Mouse (Mus musculus): ENCODE data around the gene Zfp346.
"Not testable (repeated sequence)": the region's sequence is repeated elsewhere in the genome, so short reads cannot be mapped to it uniquely, and the experiment has no call there.

Zfp346 gene

GRCm38 (mm10) chr13:55105045-55105952, at the start of gene Zfp346:
TSS of gene Zfp346 (plus strand) at chr13:55105311.
- DNase-seq (ENCODE audit: low read depth), result peak; percentile 97

- DNase-seq (ENCODE audit: low read depth), result peak; percentile 46
These were observed 47.1 kb upstream of the Zfp346 start for GRCm38 (mm10) chr13:55058042-55058441.

DNA sequence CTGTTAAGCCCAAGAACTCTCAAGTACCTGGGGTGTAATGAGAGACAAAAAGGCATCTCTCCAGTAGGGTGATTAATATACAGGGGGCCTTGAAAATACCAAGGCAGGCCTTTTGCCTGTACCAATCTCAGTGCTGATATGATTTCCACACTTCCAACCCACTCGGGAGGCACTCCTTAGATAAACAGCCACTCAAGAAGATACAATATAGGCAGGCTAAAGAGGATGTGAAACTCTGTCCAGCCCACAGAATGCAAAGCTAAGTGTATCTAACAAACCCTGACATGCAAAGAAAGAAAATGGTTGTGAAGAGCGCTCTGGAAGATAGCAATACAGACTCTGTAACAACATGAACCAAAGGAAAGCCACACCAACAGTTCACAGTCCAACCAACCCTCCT, 41.8 kb upstream of the Zfp346 start:
- no peak for DNase-seq (ENCODE audit: low read depth)

GRCm38 (mm10) chr13:55069719-55070118, 35.4 kb upstream of the Zfp346 start:
- DNase-seq (ENCODE audit: low read depth), result no peak

DNA sequence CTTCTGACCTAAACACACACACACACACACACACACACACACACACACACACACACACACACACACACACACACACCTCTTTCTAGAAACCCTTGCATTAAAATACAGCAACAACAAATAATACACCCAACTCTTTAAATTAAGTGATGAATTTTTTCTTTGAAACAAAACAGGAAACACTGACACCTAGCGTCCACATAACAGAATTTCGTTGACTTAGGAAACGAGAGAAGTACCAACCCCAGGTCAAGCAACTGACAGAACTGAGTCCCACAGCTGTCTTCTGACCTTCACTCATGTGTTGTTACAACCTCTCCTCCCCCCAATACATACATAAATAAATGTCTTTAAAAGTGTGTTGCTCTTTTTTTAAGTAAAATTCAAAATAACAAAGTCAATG, 33.8 kb upstream of the Zfp346 start:
- peak; percentile 78 for DNase-seq (ENCODE audit: low read depth)

- no peak for DNase-seq (ENCODE audit: low read depth)
These were observed 29.5 kb upstream of the Zfp346 start for GRCm38 (mm10) chr13:55075597-55075996.

GRCm38 (mm10) chr13:55092588-55092987, 12.5 kb upstream of the Zfp346 start:
- no peak for DNase-seq (ENCODE audit: low read depth)

DNA sequence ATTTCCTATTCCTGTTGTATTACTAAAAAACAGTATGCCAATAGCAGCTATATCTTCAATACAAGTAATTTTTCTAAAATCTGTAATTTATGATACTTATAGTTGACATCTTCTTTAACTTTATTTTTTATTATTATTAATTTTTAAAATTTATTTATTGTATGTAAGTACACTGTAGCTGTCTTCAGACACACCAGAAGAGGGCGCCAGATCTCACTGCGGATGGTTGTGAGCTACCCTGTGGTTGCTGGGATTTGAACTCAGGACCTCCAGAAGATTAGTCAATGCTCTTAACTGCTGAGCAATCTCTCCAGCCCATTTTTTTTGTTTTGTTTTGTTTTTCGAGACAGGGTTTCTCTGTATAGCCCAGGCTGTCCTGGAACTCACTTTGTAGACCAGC, 7.3 kb upstream of the Zfp346 start:
- not testable (repeated sequence) for DNase-seq (ENCODE audit: low read depth)

- DNase-seq (ENCODE audit: low read depth), result peak; percentile 79
These were observed 5.9 kb upstream of the Zfp346 start for GRCm38 (mm10) chr13:55099066-55099725.

GRCm38 (mm10) chr13:55099726-55100478, 5.2 kb upstream of the Zfp346 start, which contains the start of gene Uimc1:
TSS of gene Uimc1 (minus strand) at chr13:55100300.
- DNase-seq (ENCODE audit: low read depth), result peak; percentile 85

DNA sequence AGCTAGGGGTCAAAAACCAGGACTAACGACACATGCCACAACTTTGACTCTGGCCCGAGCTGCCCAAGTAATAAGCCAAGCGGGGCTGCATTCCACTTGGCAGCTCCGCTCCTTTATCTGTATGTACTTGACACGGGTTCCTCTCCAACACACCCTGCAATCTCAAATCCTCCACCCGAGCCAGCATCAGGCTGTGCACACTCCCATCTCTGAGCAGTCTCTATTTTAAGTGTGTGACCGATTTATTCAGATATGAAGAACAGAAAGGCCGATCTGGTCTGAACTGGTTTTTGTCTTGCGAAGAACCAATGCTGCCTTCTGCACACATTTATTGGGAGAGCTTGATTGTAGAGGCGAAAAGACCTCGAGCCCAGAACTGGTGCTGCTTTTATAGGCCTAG, 3.5 kb upstream of the Zfp346 start:
- no peak for DNase-seq (ENCODE audit: low read depth)

DNA sequence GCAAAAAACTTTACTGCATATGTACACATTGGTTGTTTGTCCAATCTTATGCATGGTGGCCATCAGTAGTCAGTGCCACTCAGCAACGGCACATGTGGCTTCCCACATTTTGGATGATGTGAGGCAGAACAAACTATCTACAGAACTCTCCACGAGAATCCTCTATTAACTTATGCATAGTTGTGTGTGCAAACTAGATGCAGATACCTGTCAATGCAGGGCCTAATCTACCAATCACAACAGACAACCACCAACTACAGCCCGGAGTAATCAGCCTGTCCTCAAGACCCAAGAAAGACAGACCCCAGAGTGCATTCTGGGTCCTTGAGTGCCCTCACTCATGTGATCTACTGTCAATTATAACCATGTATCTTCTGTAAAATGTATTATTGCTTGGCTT, 2.7 kb upstream of the Zfp346 start:
- DNase-seq (ENCODE audit: low read depth), result no peak

DNA sequence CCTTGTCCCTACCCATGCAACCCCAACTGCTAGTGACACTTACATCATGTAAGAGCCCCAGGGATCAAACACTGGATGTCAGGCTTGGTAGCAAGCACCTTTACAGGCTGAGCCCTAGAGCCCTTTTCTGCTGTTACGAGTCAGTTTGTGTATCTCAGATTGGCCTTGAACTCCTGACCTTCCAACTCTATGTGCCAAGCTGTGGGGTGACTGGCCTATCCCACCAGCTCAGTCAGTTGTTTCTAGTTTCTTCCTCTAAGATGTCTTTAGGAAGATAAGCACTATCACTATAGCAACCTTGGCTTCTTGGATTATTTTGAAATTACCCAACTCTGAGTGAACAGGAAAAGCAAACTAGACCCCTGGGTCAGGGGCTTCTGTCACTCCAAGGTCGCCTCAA, 1.8 kb upstream of the Zfp346 start:
- peak; percentile 68 for DNase-seq (ENCODE audit: low read depth)

GRCm38 (mm10) chr13:55105953-55106691, 1.0 kb downstream of the Zfp346 start:
- DNase-seq (ENCODE audit: low read depth), result peak; percentile 37

DNA sequence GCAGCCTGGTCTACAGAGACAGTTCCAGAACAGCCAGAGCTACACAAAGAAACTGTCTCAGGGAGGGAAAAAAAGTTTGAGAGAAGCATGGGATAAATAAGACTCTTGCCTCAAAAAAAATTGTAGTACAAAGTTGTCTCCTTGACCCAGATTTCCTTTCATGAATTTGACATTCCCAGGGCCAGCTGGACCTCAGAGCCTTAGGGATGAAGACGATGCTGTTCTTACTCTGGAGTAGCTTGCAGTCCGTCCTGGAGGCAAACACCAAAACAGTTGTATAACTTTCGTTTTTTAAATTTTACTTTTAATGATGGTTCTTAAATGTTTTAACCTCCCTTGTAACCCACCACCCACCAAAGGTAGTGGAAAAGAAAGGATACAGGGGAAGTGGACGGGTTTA, 2.0 kb downstream of the Zfp346 start:
- DNase-seq (ENCODE audit: low read depth), result no peak

DNA sequence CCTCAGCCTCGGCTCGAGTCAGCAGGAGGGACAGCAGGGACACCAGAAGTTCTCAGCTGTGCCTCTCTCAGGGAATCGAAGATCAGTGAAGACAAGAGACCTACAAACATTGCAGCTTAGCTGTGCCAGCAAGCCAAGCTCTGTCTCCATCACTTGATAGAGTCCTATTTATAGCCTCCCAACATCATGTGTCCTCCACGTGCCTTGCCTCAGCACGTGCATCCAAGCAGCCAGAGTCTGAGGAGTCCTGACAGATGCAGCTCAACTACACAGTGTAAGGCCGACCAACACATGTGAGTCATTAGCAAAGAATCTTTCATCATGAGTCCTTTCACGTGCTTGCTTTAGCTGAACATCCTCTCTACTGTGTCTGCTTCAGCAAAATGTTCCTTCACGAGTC, 2.6 kb downstream of the Zfp346 start:
- DNase-seq (ENCODE audit: low read depth), result no peak

- DNase-seq (ENCODE audit: low read depth), result peak; percentile 77
These were observed 9.3 kb downstream of the Zfp346 start for GRCm38 (mm10) chr13:55114375-55114774.

DNA sequence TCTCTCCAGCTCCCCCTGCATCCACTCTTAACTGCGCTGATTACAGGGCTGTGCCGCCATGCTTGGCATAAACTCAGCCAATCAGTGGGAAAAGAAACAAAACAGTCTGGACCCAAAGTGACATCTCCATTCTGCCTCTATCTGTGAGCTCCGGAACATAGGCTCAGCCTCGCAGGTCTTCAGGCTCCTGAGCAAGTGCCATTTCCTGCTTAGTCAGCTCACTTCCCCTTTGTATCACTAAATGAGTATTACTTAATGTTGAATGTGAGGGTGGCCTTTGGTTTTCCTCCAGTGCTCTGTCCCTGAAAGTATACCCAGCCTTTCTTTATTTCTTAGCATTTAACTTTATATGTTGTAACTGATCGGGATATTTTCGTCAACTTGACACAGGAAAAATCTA, 19.8 kb downstream of the Zfp346 start:
- DNase-seq (ENCODE audit: low read depth), result peak; percentile 81

GRCm38 (mm10) chr13:55133448-55133847, 28.3 kb downstream of the Zfp346 start, which contains the start of gene Gm17617:
TSS of gene Gm17617 (minus strand) at chr13:55133548.
- no peak for DNase-seq (ENCODE audit: low read depth)

DNA sequence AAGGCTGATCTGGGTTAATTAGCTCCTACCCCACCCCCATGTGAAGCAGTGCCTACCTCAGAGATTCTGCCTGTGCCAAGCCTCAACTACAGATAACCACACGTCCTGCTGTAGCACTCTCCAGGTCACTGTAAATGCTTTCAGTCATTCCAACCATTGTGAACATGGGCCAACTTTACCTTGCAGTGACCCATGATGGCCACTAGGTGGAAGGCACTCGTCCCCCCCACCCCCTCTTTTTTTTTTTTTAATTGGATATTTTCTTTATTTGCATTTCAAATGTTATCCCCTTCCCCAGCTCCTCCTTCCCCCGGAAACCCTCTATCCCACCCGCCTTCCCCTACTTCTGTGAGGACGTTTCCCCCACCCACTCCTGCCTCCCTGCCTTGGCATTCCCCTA, 30.3 kb downstream of the Zfp346 start:
- peak; percentile 26 for DNase-seq (ENCODE audit: low read depth)

- no peak for DNase-seq (ENCODE audit: low read depth)
These were observed 35.2 kb downstream of the Zfp346 start for GRCm38 (mm10) chr13:55140271-55140670.
